Mouse (Mus musculus) heart, postnatal 0 days (tissue): ENCODE results near the gene Acot7. TPM values are rescaled to one million over a fixed set of nuclear protein-coding genes. Genes with fewer than 3 reads are reported as not detected.

Experiments
- ATAC-seq: fragments of 200-750 bp; cut with Nextera tagmentation; 2 replicates; pipeline ENCODE4 v1.8.0; 2017; ENCODE audit warnings: low read depth, moderate number of reproducible peaks, moderate library complexity; ENCODE audit not compliant: insufficient read depth
- DNase-seq: peaks from one replicate; pipeline ENCODE4 v3.0.0-alpha.2; 2016; ENCODE audit warnings: low spot score
- H3K27ac ChIP-seq: fragments of 300-500 bp; sonication (generic); 2 replicates; pipeline ENCODE4 v1.5.1; 2014; ENCODE audit warnings: low read depth, mild to moderate bottlenecking
- H3K27me3 ChIP-seq: fragments of 300-500 bp; sonication (generic); 2 replicates; pipeline ENCODE4 v1.6.1; 2014; ENCODE audit warnings: low read length, mixed read lengths; ENCODE audit not compliant: control insufficient read depth, insufficient read depth
- H3K36me3 ChIP-seq: fragments of 300-500 bp; sonication (generic); replicated peaks from 2 replicates; pipeline ENCODE4 v1.6.1; 2014; ENCODE audit warnings: low read length, mixed read lengths; ENCODE audit not compliant: control insufficient read depth, insufficient read depth
- H3K4me1 ChIP-seq: fragments of 300-500 bp; sonication (generic); 2 replicates; pipeline ENCODE4 v1.6.1; 2014; ENCODE audit warnings: antibody characterized with exemption; ENCODE audit not compliant: control insufficient read depth, insufficient read depth
- H3K4me2 ChIP-seq: fragments of 300-500 bp; sonication (generic); 2 replicates; pipeline ENCODE4 v1.6.1; 2014; ENCODE audit warnings: low read depth, mild to moderate bottlenecking, low read length, moderate library complexity
- H3K4me3 ChIP-seq: fragments of 300-500 bp; sonication (generic); 2 replicates; pipeline ENCODE4 v1.5.1; 2014; ENCODE audit warnings: low read depth, low read length
- H3K9ac ChIP-seq: fragments of 300-500 bp; sonication (generic); replicated peaks from 2 replicates; pipeline ENCODE4 v1.6.1; 2014; ENCODE audit warnings: low read depth, low read length, mixed read lengths
- H3K9me3 ChIP-seq: fragments of 300-500 bp; sonication (generic); replicated peaks from 2 replicates; pipeline ENCODE4 v1.6.1; 2016; ENCODE audit warnings: low read length; ENCODE audit not compliant: control insufficient read depth
- CTCF ChIP-seq: IDR thresholded peaks from 2 replicates; pipeline ENCODE4 v1.5.1; 2016; ENCODE audit warnings: antibody characterized with exemption, control low read depth, low read depth
- EP300 ChIP-seq: IDR thresholded peaks from 2 replicates; pipeline ENCODE4 v1.6.1; 2016; ENCODE audit warnings: antibody characterized with exemption, low read depth
- WGBS: fragments of 180-500 bp; shearing (Covaris S2); extraction: QIAGEN DNeasy Blood & Tissue Kit; methylation state at CpG from one replicate; pipeline ENCODE4 v1.1.7; 2014; 5-methylcytosine and 5-hydroxymethylcytosine counted together
- polyA plus RNA-seq: library from polyadenylated mRNA; unstranded; fragments of >200 nt; fragmentation: Nextera tagmentation; extraction: Ambion mirVana; gene quantifications from 2 replicates; pipeline ENCODE4 v1.2.1, GENCODE M21; 2015
- total RNA-seq: library from RNA; depleted of rRNA; stranded (reverse); fragments of >200 nt; gene quantifications from 2 replicates; pipeline ENCODE4 v1.2.3, GENCODE M21; 2014; ENCODE audit warnings: low replicate concordance

Acot7 gene
- total and polyA plus RNA-seq, 2 experiments from 2014 or later = 39.5 to 68.8 TPM

- Histone ChIP-seq H3K4me3 (no peak overlapping the region), H3K9ac (no peak overlapping the region), H3K36me3 (no peaks in the 10 kb centered on the region), H3K9me3 (no peaks in the 10 kb centered on the region), H3K4me1 (0 out of 2 replicates have a peak, but pooled peaks cover 4% of the 10 kb centered on the region), H3K27ac (no peak overlapping the region), H3K27me3 (peaks cover 67% of the 10 kb centered on the region), H3K4me2 (no peak overlapping the region)
- DNase-seq (no peak), ATAC-seq (no peak)
- TF ChIP-seq CTCF (no peak), EP300 (no peak)
- 31% methylated on average over 11 of the region's 11 CpGs for WGBS
Observed at GRCm38 (mm10) chr4:152290991-152291390, 113.1 kb downstream of the Acot7 start.

GRCm38 (mm10) chr4:152291562-152291961 is 113.6 kb downstream of the Acot7 start, which contains the start of gene Hes3:
Hes3 (minus strand) TSS chr4:152291662.
- 0 out of 2 replicates have a peak within 1 kb of the TSS, but pooled peaks have one; percentile 12 for H3K4me2 ChIP-seq
- peak within 1 kb of the TSS; percentile 18; the same call in 1 of the 2 replicates for H3K4me3 ChIP-seq
- WGBS = 37% methylated on average over 6 of the region's 6 CpGs
- TF ChIP-seq CTCF (no peak), EP300 (no peak)
- H3K9ac ChIP-seq = no peak within 1 kb of the TSS
- H3K4me1 ChIP-seq = 0 out of 2 replicates have a peak, but pooled peaks cover 7% of the 10 kb centered on the region
- DNase-seq (no peak), ATAC-seq (no peak)
- peaks cover 61% of the 10 kb centered on the region for H3K27me3 ChIP-seq
- H3K27ac ChIP-seq = no peak within 1 kb of the TSS
- H3K36me3 ChIP-seq = no peaks in the 10 kb centered on the region
- no peaks in the 10 kb centered on the region for H3K9me3 ChIP-seq

- Histone ChIP-seq H3K9me3 (no peaks in the 10 kb centered on the region), H3K4me1 (0 out of 2 replicates have a peak, but pooled peaks cover 7% of the 10 kb centered on the region), H3K4me2 (no peak overlapping the region), H3K36me3 (no peaks in the 10 kb centered on the region), H3K27me3 (peaks cover 55% of the 10 kb centered on the region), H3K27ac (no peak overlapping the region), H3K9ac (no peak overlapping the region), H3K4me3 (no peak overlapping the region)
- no peak for DNase-seq
- WGBS = 41% methylated on average over 12 of the region's 12 CpGs
- ATAC-seq = no peak
- TF ChIP-seq CTCF (no peak), EP300 (no peak)
Observed at GRCm38 (mm10) chr4:152292102-152292765, 114.3 kb downstream of the Acot7 start.

- 37% methylated on average over 10 of the region's 10 CpGs for WGBS
- Histone ChIP-seq H3K27me3 (peaks cover 40% of the 10 kb centered on the region), H3K4me2 (no peak overlapping the region), H3K36me3 (no peaks in the 10 kb centered on the region), H3K27ac (no peak overlapping the region), H3K4me3 (no peak overlapping the region), H3K9me3 (no peaks in the 10 kb centered on the region), H3K4me1 (peaks cover 13% of the 10 kb centered on the region; the same call in 1 of the 2 replicates), H3K9ac (no peak overlapping the region)
- no peak for DNase-seq
- TF ChIP-seq CTCF (peak; percentile 19; the same call in 1 of the 2 replicates), EP300 (no peak)
- ATAC-seq = no peak
Observed at GRCm38 (mm10) chr4:152294188-152294929, 116.4 kb downstream of the Acot7 start.

- Histone ChIP-seq H3K4me2 (no peak overlapping the region; the same call in 1 of the 2 replicates), H3K9ac (no peak overlapping the region), H3K4me3 (no peak overlapping the region), H3K9me3 (no peaks in the 10 kb centered on the region), H3K36me3 (peaks cover 11% of the 10 kb centered on the region; the same call in 1 of the 2 replicates), H3K27ac (no peak overlapping the region; the same call in 1 of the 2 replicates), H3K27me3 (peaks cover 25% of the 10 kb centered on the region), H3K4me1 (peaks cover 10% of the 10 kb centered on the region; the same call in 1 of the 2 replicates)
- no peak for DNase-seq
- TF ChIP-seq CTCF (no peak), EP300 (no peak)
- ATAC-seq = no peak
- 26% methylated on average over 4 of the region's 4 CpGs for WGBS
Observed at GRCm38 (mm10) chr4:152295916-152296315, 118.0 kb downstream of the Acot7 start.
